9 mouse cellular contexts compared by ENCODE assay signal in genomic region chr7:16974018-16974417, GRCm38 (mm10). TPM values are rescaled to one million over a fixed set of nuclear protein-coding genes. Genes with fewer than 3 reads are reported as not detected.
DNase-seq lines count a peak whose midpoint lies in the region; ATAC-seq lines count a peak whose summit lies in the region.
"Had no signal": no experiment of that assay in that cellular context is flagged by ENCODE, and none has a peak within 500 bp of the region (broad histone marks: within the 10 kb centered on the region; RNA-seq: fewer than 3 reads in every experiment).

No protein-coding gene starts in this region.

- H3K36me3 ChIP-seq in heart, embryonic 13.5 days, result no peaks in the 10 kb centered on the region

- H3K27me3 ChIP-seq in heart, embryonic 13.5 days (replicated peaks), result no peaks in the 10 kb centered on the region

- H3K4me1 ChIP-seq in heart, embryonic 13.5 days, result peaks cover 39% of the 10 kb centered on the region

- 34% methylated on average over 6 of the region's 6 CpGs for WGBS in heart, embryonic 13.5 days

- no peak overlapping the region for H3K9ac ChIP-seq in heart, embryonic 13.5 days

- H3K4me2 ChIP-seq in heart, embryonic 13.5 days, result no peak overlapping the region

- no peaks in the 10 kb centered on the region for H3K9me3 ChIP-seq in heart, embryonic 13.5 days

- H3K27ac ChIP-seq in heart, embryonic 13.5 days (replicated peaks), result peak overlapping the region; percentile 66

- ATAC-seq in heart, embryonic 13.5 days (ENCODE audit: extremely low read depth, insufficient number of reproducible peaks, low FRiP score, low TSS enrichment), result no peak
- no peak for ATAC-seq in erythroblast, adult 5-6 weeks (replicated peaks; ENCODE audit: low FRiP score, poor library complexity, severe bottlenecking)
- ATAC-seq: intestine, embryonic 16.5 days had no signal

- no peak overlapping the region for H3K4me3 ChIP-seq in heart, embryonic 13.5 days

- DNase-seq in layer of hippocampus, adult 9-11 months, result peak; percentile 90
- no peak for DNase-seq in layer of hippocampus, adult 9-10 months (ENCODE audit: low spot score)
- peak; percentile 92 for DNase-seq in brain, adult 2 months (ENCODE audit: low read depth, low spot score)
- peak; percentile 62 to 85 for DNase-seq in lung, postnatal 4 days
- DNase-seq in cerebellum, adult 18-20 months, result no peak
- no peak for DNase-seq in kidney, postnatal 14 days

RNA-seq across cellular contexts. Expression of gene Gm42372, which starts 8.9 kb away (rescaled TPM):
- 0.09 and 0.14 TPM in 2 replicates for polyA plus RNA-seq in heart, embryonic 13.5 days (2015; fragmentation: Nextera tagmentation; extraction: Ambion mirVana)
- not detected in 2 replicates for total RNA-seq in erythroblast, adult 5-6 weeks (2015; ENCODE audit: low replicate concordance)
- total RNA-seq in erythroblast, adult 5-6 weeks (2017; ENCODE audit: low replicate concordance), result 0.28 TPM in 1 of 2 replicates, not detected in the other

RNA-seq across cellular contexts. Expression of gene Pnmal1, which starts 14.5 kb away (rescaled TPM):
- polyA plus RNA-seq in heart, embryonic 13.5 days (2015; fragmentation: Nextera tagmentation; extraction: Ambion mirVana), result 0.11 and 0.15 TPM in 2 replicates
- not detected in 2 replicates for total RNA-seq in erythroblast, adult 5-6 weeks (2015; ENCODE audit: low replicate concordance)
- total RNA-seq in erythroblast, adult 5-6 weeks (2017; ENCODE audit: low replicate concordance), result not detected in 2 replicates

RNA-seq across cellular contexts. Expression of gene Ccdc8, which starts 18.5 kb away (rescaled TPM):
- polyA plus RNA-seq in heart, embryonic 13.5 days (2015; fragmentation: Nextera tagmentation; extraction: Ambion mirVana), result 25.5 and 25.8 TPM in 2 replicates
- total RNA-seq in erythroblast, adult 5-6 weeks (2015; ENCODE audit: low replicate concordance), result 0.19 TPM in 1 of 2 replicates, not detected in the other
- 0.14 and 1.0 TPM in 2 replicates for total RNA-seq in erythroblast, adult 5-6 weeks (2017; ENCODE audit: low replicate concordance)

RNA-seq across cellular contexts. Expression of gene Pnmal2, which starts 29.5 kb away (rescaled TPM):
- 4.0 and 4.1 TPM in 2 replicates for polyA plus RNA-seq in heart, embryonic 13.5 days (2015; fragmentation: Nextera tagmentation; extraction: Ambion mirVana)
- not detected in 2 replicates for total RNA-seq in erythroblast, adult 5-6 weeks (2015; ENCODE audit: low replicate concordance)
- not detected in 2 replicates for total RNA-seq in erythroblast, adult 5-6 weeks (2017; ENCODE audit: low replicate concordance)

RNA-seq across cellular contexts. Expression of gene Calm3, which starts 50.1 kb away (rescaled TPM):
- polyA plus RNA-seq in heart, embryonic 13.5 days (2015; fragmentation: Nextera tagmentation; extraction: Ambion mirVana), result 85.5 and 101 TPM in 2 replicates
- total RNA-seq in erythroblast, adult 5-6 weeks (2015; ENCODE audit: low replicate concordance), result 41.1 and 44.1 TPM in 2 replicates
- total RNA-seq in erythroblast, adult 5-6 weeks (2017; ENCODE audit: low replicate concordance), result 157 and 162 TPM in 2 replicates

Comparison
In these comparisons a context has a peak if more than half of its experiments do, and no peak if none do; other contexts are left out.
1. DNase-seq: peak in layer of hippocampus, adult 9-11 months (single experiment), brain, adult 2 months (single experiment) and lung, postnatal 4 days (2 of 2); none in layer of hippocampus, adult 9-10 months (single experiment), cerebellum, adult 18-20 months (0 of 2) and kidney, postnatal 14 days (single experiment).